Mouse (Mus musculus): ENCODE results near the gene Dnah8. TPM values are rescaled to one million over a fixed set of nuclear protein-coding genes. Genes with fewer than 3 reads are reported as not detected.

The Dnah8 gene
- polyA plus RNA-seq, 1 experiment from 2014 or later, result 2.0 TPM

- Histone ChIP-seq H3K4me3 (ENCODE audit: low read depth, low read length) (no peak overlapping the region), H3K36me3 (ENCODE audit: control insufficient read depth, insufficient read depth, low read length) (no peaks in the 10 kb centered on the region), H3K27me3 (ENCODE audit: control insufficient read depth, insufficient read depth, low read length) (no peaks in the 10 kb centered on the region), H3K9me3 (ENCODE audit: control insufficient read depth, low read depth, low read length) (no peaks in the 10 kb centered on the region), H3K9ac (replicated peaks; ENCODE audit: low read depth, low read length) (no peak overlapping the region), H3K4me1 (ENCODE audit: control insufficient read depth, insufficient read depth, low read length) (no peaks in the 10 kb centered on the region), H3K4me2 (replicated peaks; ENCODE audit: low read depth, low read length) (no peak overlapping the region), H3K27ac (ENCODE audit: low read length) (no peak overlapping the region)
- 83% methylated on average over 7 of the region's 7 CpGs for WGBS
- ATAC-seq (ENCODE audit: insufficient number of reproducible peaks, insufficient read depth, low FRiP score, low read depth), result no peak
Observed at GRCm38 (mm10) chr17:30790816-30791215, 166.7 kb downstream of the Dnah8 start.

DNA sequence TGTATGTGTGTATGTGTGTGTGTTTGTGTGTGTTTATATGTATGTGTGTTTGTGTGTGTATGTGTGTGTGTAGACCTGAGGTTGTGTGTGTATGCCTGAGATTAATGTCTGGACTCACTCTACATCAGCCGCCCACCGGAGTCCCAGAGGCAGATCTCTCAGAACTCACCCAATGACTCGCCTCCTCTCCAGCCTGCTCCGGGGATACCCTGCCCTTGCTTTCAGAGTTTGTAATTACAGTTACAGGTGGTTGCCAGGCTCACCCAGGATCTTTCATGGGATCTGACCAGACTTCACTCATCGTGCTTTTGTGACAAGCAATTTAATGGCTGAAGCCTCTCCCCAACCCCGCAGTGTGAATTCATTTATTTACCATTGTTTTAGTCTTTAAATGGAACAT is 168.2 kb downstream of the Dnah8 start:
- Histone ChIP-seq H3K9me3 (ENCODE audit: control insufficient read depth, low read depth, low read length) (no peaks in the 10 kb centered on the region), H3K27ac (ENCODE audit: low read length) (no peak overlapping the region), H3K4me3 (ENCODE audit: low read depth, low read length) (no peak overlapping the region), H3K27me3 (ENCODE audit: control insufficient read depth, insufficient read depth, low read length) (no peaks in the 10 kb centered on the region), H3K9ac (replicated peaks; ENCODE audit: low read depth, low read length) (no peak overlapping the region), H3K36me3 (ENCODE audit: control insufficient read depth, insufficient read depth, low read length) (no peaks in the 10 kb centered on the region), H3K4me2 (replicated peaks; ENCODE audit: low read depth, low read length) (no peak overlapping the region), H3K4me1 (ENCODE audit: control insufficient read depth, insufficient read depth, low read length) (no peaks in the 10 kb centered on the region)
- WGBS, result 83% methylated on average over 6 of the region's 6 CpGs
- no peak for ATAC-seq (ENCODE audit: insufficient number of reproducible peaks, insufficient read depth, low FRiP score, low read depth)

DNA sequence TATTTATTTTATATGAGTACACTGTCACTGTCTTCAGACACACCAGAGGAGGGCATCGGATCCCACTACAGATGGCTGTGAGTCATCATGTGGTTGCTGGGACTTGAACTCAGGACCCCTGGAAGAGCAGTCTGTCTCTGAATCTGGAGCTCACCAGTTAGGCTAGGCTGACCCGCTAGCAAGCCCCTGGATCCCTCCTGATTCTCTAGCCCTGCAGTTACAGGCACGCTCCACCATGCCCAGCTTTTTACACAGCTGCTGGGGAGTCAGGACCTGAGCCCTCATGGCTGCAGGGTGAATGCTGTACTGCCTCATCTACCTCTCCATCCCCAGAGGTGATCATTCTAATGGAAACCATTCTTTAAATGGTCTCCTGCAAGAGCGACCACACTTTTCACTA is 172.5 kb downstream of the Dnah8 start:
- Histone ChIP-seq H3K4me1 (ENCODE audit: control insufficient read depth, insufficient read depth, low read length) (no peaks in the 10 kb centered on the region), H3K4me3 (ENCODE audit: low read depth, low read length) (no peak overlapping the region), H3K4me2 (replicated peaks; ENCODE audit: low read depth, low read length) (no peak overlapping the region), H3K9ac (replicated peaks; ENCODE audit: low read depth, low read length) (no peak overlapping the region), H3K27me3 (ENCODE audit: control insufficient read depth, insufficient read depth, low read length) (no peaks in the 10 kb centered on the region), H3K9me3 (ENCODE audit: control insufficient read depth, low read depth, low read length) (no peaks in the 10 kb centered on the region), H3K27ac (ENCODE audit: low read length) (no peak overlapping the region), H3K36me3 (ENCODE audit: control insufficient read depth, insufficient read depth, low read length) (no peaks in the 10 kb centered on the region)
- ATAC-seq (ENCODE audit: insufficient number of reproducible peaks, insufficient read depth, low FRiP score, low read depth), result no peak
- WGBS, result 87% methylated on average over 4 of the region's 4 CpGs

DNA sequence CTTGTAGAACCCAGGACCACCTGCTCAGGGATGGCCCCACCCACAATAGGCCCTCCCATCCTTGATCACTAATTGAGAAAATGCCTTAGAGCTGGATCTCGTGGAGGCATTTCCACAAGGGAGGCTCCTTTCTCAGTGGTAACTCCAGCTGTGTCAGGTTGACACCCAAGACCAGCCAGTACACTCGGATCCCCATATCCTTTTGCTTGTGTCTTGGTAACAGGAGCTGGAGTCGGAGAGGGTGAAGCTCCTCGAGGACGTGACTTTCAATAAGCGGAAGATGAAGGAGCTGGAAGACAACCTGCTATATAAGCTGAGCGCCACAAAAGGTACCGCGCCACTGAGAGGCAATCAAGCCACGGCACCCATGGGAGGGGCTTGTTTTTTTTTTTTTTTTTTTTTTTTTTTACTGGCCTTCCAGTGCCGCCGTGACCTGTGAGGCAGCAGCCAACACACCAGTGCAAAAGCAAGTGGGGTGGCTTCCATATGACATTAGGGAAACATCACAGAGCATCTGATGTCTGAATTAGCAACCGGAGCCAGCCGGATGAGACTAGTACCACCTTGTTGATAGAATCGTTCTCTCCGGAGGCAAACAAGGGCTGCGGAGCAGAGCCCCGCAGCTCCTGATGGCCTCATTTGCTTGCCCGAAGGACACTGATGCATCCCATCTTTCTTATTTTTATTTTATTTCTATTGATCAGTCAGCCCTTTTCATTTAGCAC is 176.3 kb downstream of the Dnah8 start:
- Histone ChIP-seq H3K4me3 (ENCODE audit: low read depth, low read length) (no peak overlapping the region), H3K4me1 (ENCODE audit: control insufficient read depth, insufficient read depth, low read length) (no peaks in the 10 kb centered on the region), H3K27me3 (ENCODE audit: control insufficient read depth, insufficient read depth, low read length) (no peaks in the 10 kb centered on the region), H3K27ac (ENCODE audit: low read length) (no peak overlapping the region), H3K9ac (replicated peaks; ENCODE audit: low read depth, low read length) (no peak overlapping the region), H3K4me2 (replicated peaks; ENCODE audit: low read depth, low read length) (no peak overlapping the region), H3K9me3 (ENCODE audit: control insufficient read depth, low read depth, low read length) (no peaks in the 10 kb centered on the region), H3K36me3 (ENCODE audit: control insufficient read depth, insufficient read depth, low read length) (no peaks in the 10 kb centered on the region)
- ATAC-seq (ENCODE audit: insufficient number of reproducible peaks, insufficient read depth, low FRiP score, low read depth), result no peak
- WGBS, result 91% methylated on average over 19 of the region's 19 CpGs

GRCm38 (mm10) chr17:30803668-30804067 is 179.5 kb downstream of the Dnah8 start:
- 92% methylated on average over 9 of the region's 9 CpGs for WGBS
- no peaks in the 10 kb centered on the region for H3K27me3 ChIP-seq (ENCODE audit: control insufficient read depth, insufficient read depth, low read length)
- no peak for ATAC-seq (ENCODE audit: insufficient number of reproducible peaks, insufficient read depth, low FRiP score, low read depth)
- no peak overlapping the region for H3K4me3 ChIP-seq (ENCODE audit: low read depth, low read length)
- H3K4me1 ChIP-seq (ENCODE audit: control insufficient read depth, insufficient read depth, low read length), result no peaks in the 10 kb centered on the region
- no peak overlapping the region for H3K4me2 ChIP-seq (replicated peaks; ENCODE audit: low read depth, low read length)
- H3K9me3 ChIP-seq (ENCODE audit: control insufficient read depth, low read depth, low read length), result no peaks in the 10 kb centered on the region
- H3K27ac ChIP-seq (ENCODE audit: low read length), result no peak overlapping the region
- no peak overlapping the region for H3K9ac ChIP-seq (replicated peaks; ENCODE audit: low read depth, low read length)
- H3K36me3 ChIP-seq (ENCODE audit: control insufficient read depth, insufficient read depth, low read length), result no peaks in the 10 kb centered on the region

GRCm38 (mm10) chr17:30804955-30805354 is 180.8 kb downstream of the Dnah8 start:
- Histone ChIP-seq H3K9ac (replicated peaks; ENCODE audit: low read depth, low read length) (no peak overlapping the region), H3K4me2 (replicated peaks; ENCODE audit: low read depth, low read length) (no peak overlapping the region), H3K9me3 (ENCODE audit: control insufficient read depth, low read depth, low read length) (no peaks in the 10 kb centered on the region), H3K27me3 (ENCODE audit: control insufficient read depth, insufficient read depth, low read length) (no peaks in the 10 kb centered on the region), H3K4me3 (ENCODE audit: low read depth, low read length) (no peak overlapping the region), H3K4me1 (ENCODE audit: control insufficient read depth, insufficient read depth, low read length) (no peaks in the 10 kb centered on the region), H3K36me3 (ENCODE audit: control insufficient read depth, insufficient read depth, low read length) (no peaks in the 10 kb centered on the region), H3K27ac (ENCODE audit: low read length) (no peak overlapping the region)
- WGBS, result 65% methylated on average over 8 of the region's 8 CpGs
- ATAC-seq (ENCODE audit: insufficient number of reproducible peaks, insufficient read depth, low FRiP score, low read depth), result no peak

- H3K27me3 ChIP-seq (ENCODE audit: control insufficient read depth, insufficient read depth, low read length), result no peaks in the 10 kb centered on the region
- H3K36me3 ChIP-seq (ENCODE audit: control insufficient read depth, insufficient read depth, low read length), result no peaks in the 10 kb centered on the region
- H3K27ac ChIP-seq (ENCODE audit: low read length), result no peak overlapping the region
- no peak overlapping the region for H3K4me3 ChIP-seq (ENCODE audit: low read depth, low read length)
- H3K9ac ChIP-seq (replicated peaks; ENCODE audit: low read depth, low read length), result no peak overlapping the region
- no peak overlapping the region for H3K4me2 ChIP-seq (replicated peaks; ENCODE audit: low read depth, low read length)
- no peak for ATAC-seq (ENCODE audit: insufficient number of reproducible peaks, insufficient read depth, low FRiP score, low read depth)
- no peaks in the 10 kb centered on the region for H3K4me1 ChIP-seq (ENCODE audit: control insufficient read depth, insufficient read depth, low read length)
- no peaks in the 10 kb centered on the region for H3K9me3 ChIP-seq (ENCODE audit: control insufficient read depth, low read depth, low read length)
- 27% methylated on average over 12 of the region's 12 CpGs for WGBS
Observed at GRCm38 (mm10) chr17:30805511-30806059, 181.4 kb downstream of the Dnah8 start.

DNA sequence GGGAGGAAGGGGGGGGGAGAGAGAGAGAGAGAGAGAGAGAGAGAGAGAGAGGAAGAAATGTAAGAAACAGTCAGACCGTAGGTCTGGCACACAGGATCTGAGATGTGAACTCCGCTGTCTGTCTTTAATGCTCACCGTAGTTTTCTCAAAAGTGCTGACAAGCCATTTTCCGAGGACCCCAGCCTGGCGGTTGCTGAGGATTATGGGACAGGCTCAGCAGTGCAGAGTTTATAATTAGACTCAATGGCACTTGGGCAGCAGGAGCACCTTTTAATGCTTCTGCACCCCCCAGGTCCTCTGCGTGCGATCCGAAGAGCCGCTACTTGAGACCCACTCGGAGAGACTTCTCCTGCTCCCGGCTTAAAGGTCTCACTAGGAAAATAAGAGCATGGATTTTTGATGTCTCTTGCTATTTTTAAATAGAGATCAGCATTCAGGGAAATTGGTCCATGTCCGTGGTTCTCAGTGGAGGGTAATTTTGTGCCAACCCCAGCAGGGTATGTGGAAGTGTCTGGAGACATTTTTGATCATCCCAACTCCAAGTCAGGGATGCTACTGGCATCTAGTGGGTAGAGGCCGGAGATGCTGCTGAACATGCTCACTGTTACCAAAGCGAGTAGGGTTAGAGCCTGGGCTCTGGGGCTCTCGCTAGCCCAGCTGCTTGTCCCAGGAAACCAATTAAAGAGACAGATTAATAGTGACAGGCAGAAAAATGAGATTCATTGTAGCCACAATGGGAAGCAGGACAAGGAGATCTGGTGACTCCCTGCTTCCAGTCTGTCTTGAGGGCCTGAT is 184.9 kb downstream of the Dnah8 start:
- WGBS, result 69% methylated on average over 15 of the region's 15 CpGs
- no peak overlapping the region for H3K27ac ChIP-seq (ENCODE audit: low read length)
- H3K4me3 ChIP-seq (ENCODE audit: low read depth, low read length), result no peak overlapping the region
- no peak overlapping the region for H3K9ac ChIP-seq (replicated peaks; ENCODE audit: low read depth, low read length)
- H3K4me2 ChIP-seq (replicated peaks; ENCODE audit: low read depth, low read length), result no peak overlapping the region
- H3K36me3 ChIP-seq (ENCODE audit: control insufficient read depth, insufficient read depth, low read length), result no peaks in the 10 kb centered on the region
- H3K4me1 ChIP-seq (ENCODE audit: control insufficient read depth, insufficient read depth, low read length), result no peaks in the 10 kb centered on the region
- no peak for ATAC-seq (ENCODE audit: insufficient number of reproducible peaks, insufficient read depth, low FRiP score, low read depth)
- no peaks in the 10 kb centered on the region for H3K27me3 ChIP-seq (ENCODE audit: control insufficient read depth, insufficient read depth, low read length)
- H3K9me3 ChIP-seq (ENCODE audit: control insufficient read depth, low read depth, low read length), result no peaks in the 10 kb centered on the region
